Mouse (Mus musculus) CD4-positive, CD25-positive, alpha-beta regulatory T cell, adult 2 months (primary cell): ENCODE data around the gene Spsb1.

Experiments
- DNase-seq: peaks from one replicate; pipeline ENCODE4 v3.0.0-alpha.2; 2012; ENCODE audit warnings: low read depth, low spot score

Spsb1 gene

GRCm38 (mm10) chr4:149855892-149856807, 98.7 kb downstream of the Spsb1 start:
- peak; percentile 94 for DNase-seq

GRCm38 (mm10) chr4:149855180-149855891, 99.5 kb downstream of the Spsb1 start:
- peak; percentile 51 for DNase-seq

GRCm38 (mm10) chr4:149854770-149855169, 100.1 kb downstream of the Spsb1 start:
- DNase-seq, result no peak

GRCm38 (mm10) chr4:149854301-149854708, 100.5 kb downstream of the Spsb1 start:
- DNase-seq, result peak; percentile 98

- peak; percentile 24 for DNase-seq
Observed at GRCm38 (mm10) chr4:149853698-149854284, 101.1 kb downstream of the Spsb1 start.

GRCm38 (mm10) chr4:149851554-149851953, 103.3 kb downstream of the Spsb1 start:
- peak; percentile 22 for DNase-seq

GRCm38 (mm10) chr4:149850674-149851073, 104.2 kb downstream of the Spsb1 start:
- DNase-seq, result no peak

- peak; percentile 62 for DNase-seq
Observed at GRCm38 (mm10) chr4:149850045-149850444, 104.8 kb downstream of the Spsb1 start.

- no peak for DNase-seq
Observed at GRCm38 (mm10) chr4:149849035-149849434, 105.8 kb downstream of the Spsb1 start.

GRCm38 (mm10) chr4:149846861-149847631, 107.8 kb downstream of the Spsb1 start:
- DNase-seq, result no peak
